Comparison of ENCODE assay signal across 11 mouse cellular contexts in genomic region chr5:118706009-118706408, GRCm38 (mm10).
DNase-seq lines count a peak whose midpoint lies in the region; ATAC-seq lines count a peak whose summit lies in the region.
"Had no signal": no experiment of that assay in that cellular context is flagged by ENCODE, and none has a peak within 500 bp of the region (broad histone marks: within the 10 kb centered on the region; RNA-seq: fewer than 3 reads in every experiment).

No protein-coding gene starts in this region.

- no peak for ATAC-seq in cerebellum, adult (ENCODE audit: insufficient number of reproducible peaks, low FRiP score, low TSS enrichment)
- ATAC-seq in neural tube, embryonic 13.5 days (ENCODE audit: low read depth) = no peak
- ATAC-seq in hindbrain, embryonic 14.5 days (ENCODE audit: low FRiP score) = no peak

- H3K27me3 ChIP-seq in neural tube, embryonic 13.5 days = no peaks in the 10 kb centered on the region
- no peaks in the 10 kb centered on the region for H3K27me3 ChIP-seq in hindbrain, embryonic 14.5 days (ENCODE audit: control insufficient read depth, insufficient read depth, low read length)

- peak; percentile 46 to 51 for DNase-seq in cerebellum, adult 18-20 months
- DNase-seq in neural tube, embryonic 10.5 days (ENCODE audit: extremely low spot score, low spot score) = no peak
- DNase-seq in hindbrain, embryonic 14.5 days (ENCODE audit: low spot score) = no peak
- no peak for DNase-seq in heart, adult 11 months
- no peak for DNase-seq in kidney, postnatal 4 days
- no peak for DNase-seq in kidney, adult 9 months
- DNase-seq: heart, adult 18-20 months; layer of hippocampus, postnatal 36 days; lung, postnatal 10 days had no signal

- peaks cover 97% of the 10 kb centered on the region for H3K4me1 ChIP-seq in neural tube, embryonic 13.5 days (replicated peaks)
- H3K4me1 ChIP-seq in hindbrain, embryonic 14.5 days (replicated peaks; ENCODE audit: control insufficient read depth, insufficient read depth, low read length) = peaks cover 67% of the 10 kb centered on the region

- no peak overlapping the region for H3K4me2 ChIP-seq in neural tube, embryonic 13.5 days
- no peak overlapping the region for H3K4me2 ChIP-seq in hindbrain, embryonic 14.5 days (replicated peaks)

- H3K9ac ChIP-seq in neural tube, embryonic 13.5 days = no peak overlapping the region
- H3K9ac ChIP-seq in hindbrain, embryonic 14.5 days = no peak overlapping the region

- no peak overlapping the region for H3K4me3 ChIP-seq in neural tube, embryonic 13.5 days
- H3K4me3 ChIP-seq in hindbrain, embryonic 14.5 days (replicated peaks; ENCODE audit: low read length) = no peak overlapping the region

- peak overlapping the region; percentile 68 for H3K27ac ChIP-seq in neural tube, embryonic 13.5 days (replicated peaks)
- H3K27ac ChIP-seq in hindbrain, embryonic 14.5 days = peak overlapping the region; percentile 66

- no peaks in the 10 kb centered on the region for H3K9me3 ChIP-seq in neural tube, embryonic 13.5 days
- H3K9me3 ChIP-seq in hindbrain, embryonic 14.5 days (ENCODE audit: control insufficient read depth, low read length) = no peaks in the 10 kb centered on the region

- 46% methylated on average over 6 of the region's 6 CpGs for WGBS in neural tube, embryonic 13.5 days
- 41% methylated on average over 6 of the region's 6 CpGs for WGBS in hindbrain, embryonic 14.5 days

- no peaks in the 10 kb centered on the region for H3K36me3 ChIP-seq in neural tube, embryonic 13.5 days
- H3K36me3 ChIP-seq in hindbrain, embryonic 14.5 days (replicated peaks; ENCODE audit: control insufficient read depth, insufficient read depth) = no peaks in the 10 kb centered on the region

Comparison
In these comparisons a context has a peak if more than half of its experiments do, and no peak if none do; other contexts are left out.
1. DNase-seq: peak in cerebellum, adult 18-20 months (2 of 2); none in neural tube, embryonic 10.5 days (single experiment), hindbrain, embryonic 14.5 days (single experiment), heart, adult 11 months (single experiment), kidney, postnatal 4 days (0 of 2) and kidney, adult 9 months (single experiment).